Mouse (Mus musculus): ENCODE results near the gene Kcmf1.
"Not testable (repeated sequence)": the region's sequence is repeated elsewhere in the genome, so short reads cannot be mapped to it uniquely, and the experiment has no call there.

Gene Kcmf1

DNA sequence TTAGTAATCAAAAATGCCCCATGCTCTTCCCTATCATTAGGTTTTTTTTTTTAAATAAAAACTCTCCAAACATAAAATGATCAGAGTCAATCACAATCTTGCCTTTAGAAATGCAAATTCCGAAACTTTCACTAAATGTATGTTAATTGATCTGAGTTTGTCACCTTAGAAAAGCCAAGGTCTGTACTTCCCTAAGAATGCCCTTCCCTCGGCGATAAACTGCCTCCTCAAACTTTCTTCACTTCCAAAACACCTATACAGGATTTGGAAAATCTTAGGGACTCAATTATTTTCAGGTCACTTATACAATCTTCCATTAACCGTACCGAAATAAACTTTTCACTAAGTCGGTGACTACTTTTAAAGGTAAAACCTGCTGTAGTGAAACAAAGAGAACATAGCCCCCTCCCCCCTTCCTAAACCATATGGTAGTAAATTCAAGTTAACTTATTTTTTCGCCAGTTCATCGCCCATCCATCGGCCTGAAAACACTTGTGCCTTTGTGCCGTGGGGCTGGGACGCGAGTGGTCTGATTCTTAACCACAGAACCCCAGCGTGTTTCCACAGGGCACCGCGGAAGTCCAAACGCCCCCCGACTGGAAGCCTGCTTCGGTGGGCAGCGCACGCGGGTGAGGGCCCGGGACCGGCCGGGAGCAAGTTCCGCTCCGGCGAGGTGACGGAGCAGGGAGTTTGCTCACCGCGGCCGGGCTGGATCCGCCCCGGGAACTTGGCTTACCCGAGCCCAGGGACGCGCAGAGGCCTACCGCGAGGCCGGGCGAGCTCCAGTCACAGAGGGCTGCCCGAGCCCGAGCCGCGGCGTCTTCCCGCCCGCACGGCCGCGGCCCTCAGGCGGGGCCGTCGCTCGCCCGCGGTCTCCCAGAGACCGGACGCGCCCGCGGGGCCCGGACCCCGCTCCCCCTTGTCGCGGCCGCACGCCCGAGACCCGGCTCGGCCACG lies 1.3 kb downstream of the Kcmf1 start:
- DNase-seq (ENCODE audit: low spot score), result peak; percentile 50

GRCm38 (mm10) chr6:72895000-72895399 lies 4.8 kb downstream of the Kcmf1 start:
- peak; percentile 47 for DNase-seq (ENCODE audit: low spot score)

DNA sequence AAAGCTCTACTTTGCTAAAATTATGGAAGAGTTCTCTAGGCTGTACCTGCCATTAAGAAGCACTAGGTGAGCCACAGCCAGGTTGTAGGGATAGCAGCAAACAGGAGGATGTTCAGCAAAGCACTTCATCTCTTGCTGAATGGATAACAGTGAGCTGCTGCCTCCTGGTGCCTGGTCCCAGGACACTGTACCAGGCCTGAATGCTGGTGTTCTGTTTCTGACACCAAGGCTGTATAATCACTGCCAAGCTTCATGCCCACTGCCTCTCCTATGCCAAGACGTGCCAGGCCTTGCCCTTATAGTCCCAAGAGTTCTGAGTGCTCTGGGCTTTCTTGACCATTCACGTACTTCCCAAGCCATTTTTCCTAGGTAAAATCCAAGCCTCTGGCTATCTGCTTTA lies 8.5 kb downstream of the Kcmf1 start:
- DNase-seq (ENCODE audit: low spot score), result no peak

- no peak for DNase-seq (ENCODE audit: low spot score)
Measured at GRCm38 (mm10) chr6:72888655-72889054, 11.1 kb downstream of the Kcmf1 start.

DNA sequence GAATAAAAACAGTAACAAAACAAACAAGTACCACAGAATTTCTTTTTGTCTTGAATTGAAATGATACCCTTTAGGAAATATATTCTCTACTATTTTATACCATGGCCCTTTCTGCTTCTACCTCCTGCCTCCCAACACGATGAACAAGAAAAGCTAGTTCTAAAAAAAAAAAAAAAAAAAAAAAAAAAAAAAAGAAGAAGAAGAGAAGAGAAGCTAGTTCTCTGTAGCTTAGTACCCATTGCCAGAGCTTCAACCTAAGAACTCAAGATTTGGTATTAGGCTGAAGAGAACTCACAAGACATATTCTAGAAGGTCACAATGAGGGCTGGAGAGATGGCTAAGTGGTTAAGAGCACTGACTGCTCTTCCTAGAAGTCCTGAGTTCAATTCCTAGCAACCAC lies 14.5 kb downstream of the Kcmf1 start:
- no peak for DNase-seq (ENCODE audit: low spot score)

DNA sequence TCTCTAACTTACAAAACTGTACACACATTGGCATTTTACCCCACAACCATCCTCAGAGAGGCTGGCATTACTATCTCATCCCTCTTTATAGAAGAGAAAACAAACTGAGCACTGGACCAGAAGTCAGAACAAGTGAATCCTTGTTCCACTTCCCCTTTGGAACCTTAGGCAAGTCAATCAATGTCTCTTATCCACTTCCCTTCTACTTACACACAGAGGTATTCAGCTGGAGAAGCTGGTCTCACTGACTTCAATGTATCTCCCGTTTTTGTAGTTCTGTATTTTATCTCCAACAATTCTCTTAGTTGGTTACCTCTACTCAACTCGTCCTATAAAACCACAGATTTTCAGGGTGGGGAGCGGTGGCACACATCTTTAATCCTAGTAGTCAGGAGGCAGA lies 15.0 kb downstream of the Kcmf1 start:
- no peak for DNase-seq (ENCODE audit: low spot score)

DNA sequence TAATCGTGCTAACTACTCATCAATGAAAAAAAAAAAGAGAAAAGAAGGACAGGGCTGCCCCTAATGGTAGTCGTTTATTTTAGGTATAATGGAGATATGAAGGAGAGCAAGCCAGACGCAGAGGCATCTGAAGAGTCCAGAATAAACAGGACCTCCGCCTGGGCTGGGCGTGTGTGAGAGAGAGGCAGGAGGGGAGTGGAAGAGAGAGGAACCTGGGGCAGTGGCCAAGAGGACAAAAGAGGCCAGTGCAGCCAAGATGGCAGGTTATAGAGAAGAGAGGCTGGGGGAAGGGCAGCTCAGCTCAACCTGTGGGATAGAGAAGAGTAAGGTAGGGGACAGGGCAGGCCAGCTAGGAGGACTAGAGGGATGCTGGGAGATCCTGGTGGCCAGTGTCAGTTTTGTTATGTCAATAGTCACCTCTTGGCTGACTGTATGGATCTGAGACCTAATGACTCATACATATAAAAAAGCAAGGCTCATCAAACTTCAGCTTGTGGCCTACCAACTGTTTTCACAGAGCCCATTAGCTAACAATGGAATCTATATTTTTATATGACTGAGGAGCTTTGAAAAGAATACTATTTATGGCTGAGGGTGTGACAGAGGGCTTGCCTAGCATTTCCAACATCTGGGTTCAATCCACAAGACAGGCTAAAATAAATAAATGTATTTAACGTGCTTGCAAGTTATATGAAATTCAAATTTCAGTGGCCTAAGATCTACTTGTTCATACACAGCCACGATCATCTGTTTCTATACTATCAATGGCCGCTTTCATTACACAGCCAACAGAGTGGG lies 16.9 kb downstream of the Kcmf1 start:
- no peak for DNase-seq (ENCODE audit: low spot score)

DNA sequence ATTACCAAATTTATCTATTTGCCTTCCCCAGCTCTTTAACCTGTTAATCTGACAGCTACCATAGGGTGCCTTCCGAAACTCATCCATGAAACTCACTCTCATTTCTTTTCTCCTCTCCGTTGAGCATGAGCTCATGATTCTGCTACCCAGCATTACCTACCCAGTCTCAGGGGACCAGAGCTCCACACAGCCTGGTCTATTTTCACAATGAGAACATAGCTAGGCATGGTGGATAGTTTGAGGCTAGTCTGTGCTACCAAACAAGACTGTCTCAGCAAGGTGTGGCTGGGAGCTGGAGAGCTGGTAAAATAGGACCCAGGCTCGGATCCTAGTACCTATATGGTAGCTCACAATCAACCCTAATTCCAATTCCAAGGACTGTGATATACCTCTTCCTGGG lies 17.6 kb downstream of the Kcmf1 start:
- no peak for DNase-seq (ENCODE audit: low spot score)

GRCm38 (mm10) chr6:72881619-72881979 lies 18.2 kb downstream of the Kcmf1 start:
- DNase-seq (ENCODE audit: low spot score), result no peak

GRCm38 (mm10) chr6:72880913-72881618 lies 18.7 kb downstream of the Kcmf1 start:
- no peak for DNase-seq (ENCODE audit: low spot score)

- no peak for DNase-seq (ENCODE audit: low spot score)
Measured at GRCm38 (mm10) chr6:72876629-72877028, 23.1 kb downstream of the Kcmf1 start.

GRCm38 (mm10) chr6:72873338-72873737 lies 26.4 kb downstream of the Kcmf1 start:
- DNase-seq (ENCODE audit: low spot score), result peak; percentile 50

DNA sequence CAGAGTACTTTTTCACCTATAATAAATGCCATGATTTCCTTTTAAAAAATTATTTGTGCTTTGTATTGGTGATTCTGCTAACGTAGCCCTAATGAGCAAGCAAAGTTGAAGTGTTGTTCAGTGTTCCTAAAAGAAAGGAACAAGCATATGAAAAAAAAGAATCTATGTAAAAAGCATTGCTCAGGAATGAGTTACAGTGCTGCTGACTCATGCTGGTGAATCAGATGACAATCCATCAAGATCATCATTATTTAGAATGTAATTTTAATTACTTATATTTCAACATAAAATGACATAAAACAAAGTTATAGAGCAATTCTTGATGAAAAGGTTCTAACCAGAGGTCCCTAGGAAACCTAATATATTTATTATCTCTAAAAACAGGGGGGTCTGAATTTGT lies 27.5 kb downstream of the Kcmf1 start:
- no peak for DNase-seq (ENCODE audit: low spot score)

GRCm38 (mm10) chr6:72869601-72870000 lies 30.2 kb downstream of the Kcmf1 start:
- no peak for DNase-seq (ENCODE audit: low spot score)

- no peak for DNase-seq (ENCODE audit: low spot score)
Measured at GRCm38 (mm10) chr6:72868688-72869087, 31.1 kb downstream of the Kcmf1 start.

- no peak for DNase-seq (ENCODE audit: low spot score)
Measured at GRCm38 (mm10) chr6:72867746-72868145, 32.0 kb downstream of the Kcmf1 start.

DNA sequence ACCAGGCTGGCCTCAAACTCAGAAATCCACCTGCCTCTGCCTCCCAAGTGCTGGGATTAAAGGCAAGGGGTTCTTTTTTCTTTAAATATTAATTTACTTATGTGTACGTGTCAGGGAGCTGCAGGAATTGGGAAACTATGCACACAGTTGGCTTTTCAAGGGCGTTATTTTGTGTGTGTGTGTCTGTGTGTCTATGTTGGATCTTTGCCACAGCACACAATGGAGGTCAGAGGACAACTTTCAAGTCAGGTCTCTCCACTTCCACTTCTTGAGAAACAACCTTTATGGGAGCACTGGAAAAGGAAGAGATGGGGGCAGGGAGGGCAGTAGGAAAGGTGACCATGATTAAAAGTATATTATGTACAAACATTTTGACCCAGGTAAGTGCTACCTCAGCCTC lies 33.5 kb downstream of the Kcmf1 start:
- DNase-seq (ENCODE audit: low spot score), result peak; percentile 31

DNA sequence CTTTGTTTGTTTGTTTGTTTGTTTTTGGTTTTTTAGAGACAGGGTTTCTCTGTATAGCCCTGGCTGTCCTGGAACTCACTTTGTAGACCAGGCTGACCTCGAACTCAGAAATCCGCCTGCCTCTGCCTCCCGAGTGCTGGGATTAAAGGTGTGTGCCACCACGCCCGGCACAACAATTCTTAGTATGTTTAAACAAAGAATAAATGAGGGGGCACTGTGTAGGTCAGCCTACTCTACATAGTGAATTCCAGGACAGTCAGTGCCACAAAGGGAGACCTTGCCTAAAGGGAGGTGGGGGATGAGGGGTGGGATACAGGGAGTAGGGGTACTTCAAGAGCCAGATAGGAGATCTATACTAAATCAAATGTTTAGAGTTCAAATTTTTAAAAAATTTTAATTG lies 37.1 kb downstream of the Kcmf1 start:
- DNase-seq (ENCODE audit: low spot score), result not testable (repeated sequence)

DNA sequence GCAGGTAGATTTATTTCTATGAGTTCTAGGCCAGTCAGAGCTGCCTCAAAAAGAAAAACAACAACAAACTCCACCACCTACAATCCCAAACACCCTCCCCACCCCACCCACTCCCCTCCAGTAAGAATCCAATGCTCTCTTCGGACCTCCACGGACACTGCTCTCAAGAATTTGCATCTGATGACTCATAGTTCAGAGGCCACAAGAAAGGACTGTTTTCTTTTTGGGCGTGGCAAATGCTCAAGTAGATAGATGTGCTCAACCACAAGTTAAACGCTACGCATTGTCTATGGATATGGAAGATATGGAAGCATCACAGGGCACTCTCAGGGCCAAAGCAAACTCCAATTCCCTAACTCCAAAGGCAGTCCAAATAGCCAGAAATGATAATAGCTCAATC lies 45.5 kb downstream of the Kcmf1 start:
- DNase-seq (ENCODE audit: low spot score), result no peak

GRCm38 (mm10) chr6:72852180-72852579 lies 47.6 kb downstream of the Kcmf1 start:
- no peak for DNase-seq (ENCODE audit: low spot score)

- DNase-seq (ENCODE audit: low spot score), result no peak
Measured at GRCm38 (mm10) chr6:72851633-72852032, 48.1 kb downstream of the Kcmf1 start.

DNA sequence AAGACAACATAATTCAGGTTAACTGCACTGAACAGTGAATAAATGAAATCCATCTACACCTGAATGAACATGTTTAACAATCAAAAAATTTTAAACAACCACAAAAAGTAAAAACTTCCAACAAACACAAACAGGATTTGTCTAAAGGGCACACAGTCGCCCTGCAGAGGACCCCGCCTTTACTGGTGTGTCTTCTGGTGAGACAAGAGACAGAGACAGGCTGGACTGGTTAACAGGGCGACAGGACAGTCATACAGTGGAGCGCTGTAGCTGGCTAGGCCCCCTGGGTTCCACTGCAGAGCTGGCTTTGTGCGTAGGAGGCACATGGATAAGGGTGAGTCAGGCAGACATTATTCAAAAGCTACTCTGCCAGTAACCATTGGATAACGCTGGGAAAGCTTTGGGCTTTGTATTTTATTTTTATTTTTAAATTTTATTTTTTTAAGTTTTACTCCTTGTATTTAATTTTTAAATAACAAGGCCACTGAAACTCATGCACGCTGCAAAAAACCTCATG lies 57.7 kb downstream of the Kcmf1 start:
- no peak for DNase-seq (ENCODE audit: low spot score)

Data from adipocyte (in vitro differentiated cells).